9 mouse cellular contexts compared by ENCODE assay signal in the genomic region with DNA sequence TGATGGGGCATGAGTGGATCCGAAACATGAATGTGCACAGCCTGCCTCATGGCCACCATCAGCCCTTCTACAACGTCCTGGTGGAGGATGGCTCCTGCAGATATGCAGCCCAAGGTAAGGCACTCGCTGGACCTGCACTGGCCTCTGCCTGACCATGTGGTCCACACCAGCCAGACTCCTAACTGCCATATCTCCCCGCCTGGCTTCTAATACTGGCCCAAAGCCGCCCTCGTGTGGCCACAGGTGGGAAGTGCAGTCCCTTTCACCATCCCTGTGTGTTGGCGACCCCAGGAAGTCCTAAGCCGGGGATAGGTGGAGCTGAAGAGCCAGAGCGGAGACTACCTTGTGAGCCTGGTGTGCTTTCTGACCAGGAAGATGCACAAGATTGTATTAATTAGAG. TPM values are rescaled to one million over a fixed set of nuclear protein-coding genes. Genes with fewer than 3 reads are reported as not detected.
DNase-seq lines count a peak whose midpoint lies in the region; ATAC-seq and TF ChIP-seq lines count a peak whose summit lies in the region.
"Had no signal": no experiment of that assay in that cellular context is flagged by ENCODE, and none has a peak within 500 bp of the region (broad histone marks: within the 10 kb centered on the region; RNA-seq: fewer than 3 reads in every experiment).

No protein-coding gene starts in this region.

- H3K27me3 ChIP-seq in CH12.LX (replicated peaks), result no peaks in the 10 kb centered on the region
- no peaks in the 10 kb centered on the region for H3K27me3 ChIP-seq in lung, embryonic 14.5 days (ENCODE audit: insufficient read depth, low read length)
- H3K27me3 ChIP-seq: heart, embryonic 13.5 days had no signal

- peaks cover 74 to 99% of the 10 kb centered on the region in 2 experiments for H3K36me3 ChIP-seq in CH12.LX (replicated peaks in 1 of 2; ENCODE audit: control insufficient read depth in 1 of 2, insufficient read depth in 1 of 2, low read length in 1 of 2)
- H3K36me3 ChIP-seq in lung, embryonic 14.5 days (ENCODE audit: insufficient read depth), result peaks cover 92% of the 10 kb centered on the region

- TF ChIP-seq CTCF in CH12.LX (conservative IDR thresholded peaks at IDR 0.05 in 1 of 2, IDR thresholded peaks at IDR 0.05 in 1 of 2; ENCODE audit: low read depth in 2 of 2, low read length in 2 of 2), result peak; percentile 79 to 85
- peak; percentile 97 for TF ChIP-seq CTCF in lung, embryonic 14.5 days (IDR thresholded peaks at IDR 0.05; ENCODE audit: low read depth)

- no peak overlapping the region for H3K27ac ChIP-seq in CH12.LX (ENCODE audit: insufficient read depth, low read depth)
- no peak overlapping the region for H3K27ac ChIP-seq in lung, embryonic 14.5 days (ENCODE audit: low read depth)
- H3K27ac ChIP-seq: heart, embryonic 13.5 days had no signal

- no peak overlapping the region for H3K9ac ChIP-seq in CH12.LX (ENCODE audit: insufficient read depth, low read depth)
- no peak overlapping the region for H3K9ac ChIP-seq in lung, embryonic 14.5 days
- H3K9ac ChIP-seq: heart, embryonic 13.5 days had no signal

- peak; percentile 73 for TF ChIP-seq RAD21 in CH12.LX (IDR thresholded peaks at IDR 0.05; ENCODE audit: low read depth, low read length)

- H3K4me2 ChIP-seq in CH12.LX (ENCODE audit: insufficient read depth, low read depth, poor library complexity, severe bottlenecking), result no peak overlapping the region
- H3K4me2 ChIP-seq in lung, embryonic 14.5 days, result no peak overlapping the region
- H3K4me2 ChIP-seq: heart, embryonic 13.5 days had no signal

- TF ChIP-seq EP300 in CH12.LX (IDR thresholded peaks at IDR 0.05; ENCODE audit: low read length), result no peak

- in situ Hi-C loops in CH12.LX (cut with MboI; ENCODE audit: low pct_ligation_motif_present, low pct_unique_long_range_greater_than_20kb, low sequenced_read_pairs), result loop anchor here (5.0 kb wide), 1 partner anchor 75 kb away; no protein-coding TSS in a partner anchor

- no peak overlapping the region for H3K4me3 ChIP-seq in CH12.LX (replicated peaks in 1 of 3; ENCODE audit: low read depth in 2 of 3, low read length in 2 of 3, poor library complexity in 1 of 3)
- H3K4me3 ChIP-seq in lung, embryonic 14.5 days (ENCODE audit: low read depth, low read length), result no peak overlapping the region
- H3K4me3 ChIP-seq: heart, embryonic 13.5 days had no signal

- no peak for TF ChIP-seq POLR2A in CH12.LX (IDR thresholded peaks at IDR 0.05; ENCODE audit: low read depth, low read length)

- H3K4me1 ChIP-seq in CH12.LX (ENCODE audit: control insufficient read depth in 1 of 2, insufficient read depth in 2 of 2), result no peaks in the 10 kb centered on the region
- no peaks in the 10 kb centered on the region for H3K4me1 ChIP-seq in lung, embryonic 14.5 days (ENCODE audit: insufficient read depth)

- dilution Hi-C loops in CH12.LX (cut with MboI; ENCODE audit: extremely low pct_ligation_motif_present, extremely low pct_unique_long_range_greater_than_20kb, low sequenced_read_pairs), result no loop called here

- WGBS in lung, embryonic 14.5 days, result 27% methylated on average over 9 of the region's 9 CpGs

- peak; percentile 60 for DNase-seq in CH12.LX (ENCODE audit: extremely low read depth)
- DNase-seq in adrenal gland, adult 2 months, result peak; percentile 71
- DNase-seq in embryo, embryonic 11.5 days (ENCODE audit: low read depth, low spot score), result peak; percentile 57
- DNase-seq in heart, adult 9 months (ENCODE audit: low spot score in 2 of 2), result peak; percentile 38 to 53
- DNase-seq in kidney, postnatal 25 days, result peak; percentile 75 to 82
- DNase-seq in lung, embryonic 14.5 days, result peak; percentile 84
- peak; percentile 90 for DNase-seq in retina, embryonic 14.5 days (ENCODE audit: low spot score)
- DNase-seq in urinary bladder, postnatal 4 days (ENCODE audit: low spot score in 2 of 2), result peak; percentile 40 to 73

- no peaks in the 10 kb centered on the region for H3K79me2 ChIP-seq in CH12.LX (replicated peaks; ENCODE audit: control insufficient read depth, extremely low read depth, insufficient read depth, poor library complexity, severe bottlenecking)

- no peaks in the 10 kb centered on the region for H3K9me3 ChIP-seq in CH12.LX (replicated peaks; ENCODE audit: low read length)
- H3K9me3 ChIP-seq in lung, embryonic 14.5 days (ENCODE audit: low read depth, low read length), result no peaks in the 10 kb centered on the region
- H3K9me3 ChIP-seq: heart, embryonic 13.5 days had no signal

- 0 out of 2 replicates have a peak, but pooled peaks have one; percentile 29 for ATAC-seq in lung, embryonic 14.5 days (ENCODE audit: insufficient read depth)

TF ChIP-seq in CH12.LX, 34 proteins besides CTCF, POLR2A, EP300 and RAD21:
- TF ChIP-seq IRF4 (IDR thresholded peaks at IDR 0.05; ENCODE audit: low read depth, low read length) (no peak), USF2 (conservative IDR thresholded peaks at IDR 0.05; ENCODE audit: low read depth, low read length) (no peak), CHD1 (IDR thresholded peaks at IDR 0.05; ENCODE audit: low read depth, low read length) (no peak), PAX5 (IDR thresholded peaks at IDR 0.05; ENCODE audit: low read length) (no peak), MYC (IDR thresholded peaks at IDR 0.05; ENCODE audit: low read depth, low read length) (0 out of 2 replicates have a peak, but pooled peaks have one; percentile 46), MXI1 (IDR thresholded peaks at IDR 0.05; ENCODE audit: low read depth, low read length) (peak; percentile 38; the same call in 1 of the 2 replicates), HCFC1 (IDR thresholded peaks at IDR 0.05; ENCODE audit: low read depth, low read length) (no peak), UBTF (IDR thresholded peaks at IDR 0.05; ENCODE audit: low read depth, low read length) (no peak), BHLHE40 (IDR thresholded peaks at IDR 0.05; ENCODE audit: low read depth, low read length) (no peak), JUN (IDR thresholded peaks at IDR 0.05; ENCODE audit: insufficient read depth, low read depth, low read length) (no peak), NELFE (IDR thresholded peaks at IDR 0.05; ENCODE audit: low read depth, low read length) (no peak; the same call in 1 of the 2 replicates), ZMIZ1 (IDR thresholded peaks at IDR 0.05; ENCODE audit: low read depth, low read length) (0 out of 2 replicates have a peak, but pooled peaks have one; percentile 54), JUND (conservative IDR thresholded peaks at IDR 0.05; ENCODE audit: low read depth, low read length) (no peak), MAFK (IDR thresholded peaks at IDR 0.05; ENCODE audit: insufficient replicate concordance, low read length) (no peak), TBP (conservative IDR thresholded peaks at IDR 0.05; ENCODE audit: low read depth, low read length) (no peak), E2F4 (IDR thresholded peaks at IDR 0.05; ENCODE audit: insufficient replicate concordance, low read depth, low read length) (no peak), MEF2A (IDR thresholded peaks at IDR 0.05; ENCODE audit: borderline replicate concordance, low read depth, low read length) (no peak), USF1 (IDR thresholded peaks at IDR 0.05; ENCODE audit: low read depth, low read length) (no peak), RCOR1 (conservative IDR thresholded peaks at IDR 0.05; ENCODE audit: low read depth, low read length) (no peak), GABPA (IDR thresholded peaks at IDR 0.05; ENCODE audit: insufficient replicate concordance, low read depth, low read length) (no peak), ETS1 (conservative IDR thresholded peaks at IDR 0.05; ENCODE audit: low read depth, low read length) (no peak), ZKSCAN1 (IDR thresholded peaks at IDR 0.05; ENCODE audit: borderline replicate concordance, low read depth, low read length) (no peak), MAX (IDR thresholded peaks at IDR 0.05; ENCODE audit: low read length) (peak; percentile 39; the same call in 1 of the 2 replicates), MAZ (IDR thresholded peaks at IDR 0.05; ENCODE audit: low read depth, low read length) (no peak), SMC3 (IDR thresholded peaks at IDR 0.05; ENCODE audit: low read depth, low read length) (peak; percentile 75), SIN3A (IDR thresholded peaks at IDR 0.05; ENCODE audit: low read length) (0 out of 2 replicates have a peak, but pooled peaks have one; percentile 32), POLR2AphosphoS2 (IDR thresholded peaks at IDR 0.05; ENCODE audit: low read depth, low read length) (no peak), TCF12 (IDR thresholded peaks at IDR 0.05; ENCODE audit: low read depth, low read length) (0 out of 2 replicates have a peak, but pooled peaks have one; percentile 9), ZNF384 (IDR thresholded peaks at IDR 0.05; ENCODE audit: low read depth, low read length) (no peak), NRF1 (IDR thresholded peaks at IDR 0.05; ENCODE audit: low read depth, low read length) (no peak), ELF1 (IDR thresholded peaks at IDR 0.05; ENCODE audit: low read depth, low read length) (no peak)

RNA-seq across cellular contexts. Expression of a gene that starts 25.5 kb away (rescaled TPM):
- total RNA-seq in CH12.LX (2012; rRNA removed) (0.13 and 0.34 TPM in 2 replicates), CH12.LX (2014; rRNA removed) (1.3 TPM in 1 of 2 replicates, not detected in the other)
- polyA plus RNA-seq in CH12.LX (2012; ENCODE audit: insufficient read length, low read depth), result 0.80 and 0.90 TPM in 2 replicates
- total RNA-seq in adrenal gland, adult 2 months (2021), result 100 to 1,000 TPM; 109 to 185 TPM
- polyA plus RNA-seq in adrenal gland, adult 2 months (2012; rRNA removed), result 737 and 1,088 TPM in 2 replicates
- polyA plus RNA-seq in lung, embryonic 14.5 days (2014; fragmentation: Nextera tagmentation; extraction: Ambion mirVana), result 5.3 and 5.6 TPM in 2 replicates

RNA-seq across cellular contexts. Expression of a gene that starts 25.5 kb away (rescaled TPM):
- 13.5 and 13.7 TPM in 2 replicates for total RNA-seq in CH12.LX (2012; rRNA removed)
- total RNA-seq in CH12.LX (2014; rRNA removed), result 9.9 and 10.7 TPM in 2 replicates
- 19.3 and 24.1 TPM in 2 replicates for polyA plus RNA-seq in CH12.LX (2012; ENCODE audit: insufficient read length, low read depth)
- 10 to 100 TPM; 52.6 to 95.2 TPM for total RNA-seq in adrenal gland, adult 2 months (2021)
- polyA plus RNA-seq in adrenal gland, adult 2 months (2012; rRNA removed), result 93.6 and 106 TPM in 2 replicates
- polyA plus RNA-seq in lung, embryonic 14.5 days (2014; fragmentation: Nextera tagmentation; extraction: Ambion mirVana), result 61.5 and 64.3 TPM in 2 replicates

Comparison
In these comparisons a context has a peak if more than half of its experiments do, and no peak if none do; other contexts are left out.
1. RNA of a gene that starts 25.5 kb away (polyA plus RNA-seq): 737 to 1,088 TPM in adrenal gland, adult 2 months; 5.3 to 5.6 TPM in lung, embryonic 14.5 days and 0.80 to 0.90 TPM in CH12.LX; every median in the first group is over 100 times any median in the second.
2. Peak in every context shown above with its lines, with median percentiles within 50 percentile points of each other: DNase-seq.